Mouse (Mus musculus) hindbrain, embryonic 15.5 days (tissue): ENCODE data around the gene Cldnd2. TPM values are rescaled to one million over a fixed set of nuclear protein-coding genes. Genes with fewer than 3 reads are reported as not detected.

ENCODE experiments used
- ATAC-seq: fragments of 200-750 bp; cut with Nextera tagmentation; 2 replicates; pipeline ENCODE4 v1.8.0; 2017; ENCODE audit warnings: low read depth, moderate number of reproducible peaks, moderate TSS enrichment; ENCODE audit not compliant: low FRiP score
- H3K27ac ChIP-seq: fragments of 300-500 bp; sonication (generic); replicated peaks from 2 replicates; pipeline ENCODE4 v1.5.1; 2015; ENCODE audit warnings: mild to moderate bottlenecking, inconsistent platforms
- H3K27me3 ChIP-seq: fragments of 300-500 bp; sonication (generic); 2 replicates; pipeline ENCODE4 v1.6.1; 2015; ENCODE audit warnings: control low read depth, inconsistent platforms
- H3K36me3 ChIP-seq: fragments of 300-500 bp; sonication (generic); 2 replicates; pipeline ENCODE4 v1.6.1; 2015; ENCODE audit warnings: control low read depth, inconsistent platforms
- H3K4me1 ChIP-seq: fragments of 300-500 bp; sonication (generic); replicated peaks from 2 replicates; pipeline ENCODE4 v1.6.1; 2015; ENCODE audit warnings: control low read depth, inconsistent platforms
- H3K4me2 ChIP-seq: fragments of 300-500 bp; sonication (generic); 2 replicates; pipeline ENCODE4 v1.6.1; 2015; ENCODE audit warnings: moderate library complexity, mild to moderate bottlenecking, inconsistent platforms
- H3K4me3 ChIP-seq: fragments of 300-500 bp; sonication (generic); 2 replicates; pipeline ENCODE4 v1.5.1; 2015; ENCODE audit warnings: mild to moderate bottlenecking, inconsistent platforms
- H3K9ac ChIP-seq: fragments of 300-500 bp; sonication (generic); 2 replicates; pipeline ENCODE4 v1.6.1; 2015; ENCODE audit warnings: inconsistent platforms
- H3K9me3 ChIP-seq: fragments of 300-500 bp; sonication (generic); 2 replicates; pipeline ENCODE4 v1.6.1; 2016; ENCODE audit warnings: control low read depth, inconsistent platforms
- WGBS: fragments of 180-500 bp; shearing (Covaris S2); methylation state at CpG from one replicate; pipeline ENCODE4 v1.1.7; 2015; 5-methylcytosine and 5-hydroxymethylcytosine counted together
- microRNA-seq: library from miRNA; unstranded; fragments of <30 nt; microRNA quantifications from one replicate; pipeline ENCODE4, GENCODE M21; 2016
- polyA plus RNA-seq: library from polyadenylated mRNA; unstranded; fragments of >200 nt; fragmentation: Nextera tagmentation; extraction: Ambion mirVana; gene quantifications from 2 replicates; pipeline ENCODE4 v1.2.1, GENCODE M21; 2015

Cldnd2 gene
- polyA plus RNA-seq, 1 experiment from 2014 or later: not detected

- Histone ChIP-seq H3K36me3 (peaks cover 10% of the 10 kb centered on the region; the same call in 1 of the 2 replicates), H3K4me2 (no peak overlapping the region), H3K4me3 (no peak overlapping the region), H3K27me3 (peaks cover 24% of the 10 kb centered on the region), H3K27ac (no peak overlapping the region), H3K9me3 (no peaks in the 10 kb centered on the region), H3K9ac (no peak overlapping the region), H3K4me1 (no peaks in the 10 kb centered on the region)
- WGBS: 17% methylated on average over 13 of the region's 13 CpGs
- ATAC-seq: no peak
These were observed 35.8 kb downstream of the Cldnd2 start for GRCm38 (mm10) chr7:43476376-43476775.

- H3K4me3 ChIP-seq: no peak overlapping the region
- peaks cover 19% of the 10 kb centered on the region for H3K4me1 ChIP-seq
- peaks cover 7% of the 10 kb centered on the region; the same call in 1 of the 2 replicates for H3K36me3 ChIP-seq
- ATAC-seq: no peak
- H3K4me2 ChIP-seq: no peak overlapping the region
- 70% methylated on average over 3 of the region's 3 CpGs for WGBS
- H3K27ac ChIP-seq: no peak overlapping the region
- peaks cover 24% of the 10 kb centered on the region for H3K27me3 ChIP-seq
- no peak overlapping the region for H3K9ac ChIP-seq
- no peaks in the 10 kb centered on the region for H3K9me3 ChIP-seq
These were observed 40.6 kb downstream of the Cldnd2 start for GRCm38 (mm10) chr7:43481191-43481590.

DNA sequence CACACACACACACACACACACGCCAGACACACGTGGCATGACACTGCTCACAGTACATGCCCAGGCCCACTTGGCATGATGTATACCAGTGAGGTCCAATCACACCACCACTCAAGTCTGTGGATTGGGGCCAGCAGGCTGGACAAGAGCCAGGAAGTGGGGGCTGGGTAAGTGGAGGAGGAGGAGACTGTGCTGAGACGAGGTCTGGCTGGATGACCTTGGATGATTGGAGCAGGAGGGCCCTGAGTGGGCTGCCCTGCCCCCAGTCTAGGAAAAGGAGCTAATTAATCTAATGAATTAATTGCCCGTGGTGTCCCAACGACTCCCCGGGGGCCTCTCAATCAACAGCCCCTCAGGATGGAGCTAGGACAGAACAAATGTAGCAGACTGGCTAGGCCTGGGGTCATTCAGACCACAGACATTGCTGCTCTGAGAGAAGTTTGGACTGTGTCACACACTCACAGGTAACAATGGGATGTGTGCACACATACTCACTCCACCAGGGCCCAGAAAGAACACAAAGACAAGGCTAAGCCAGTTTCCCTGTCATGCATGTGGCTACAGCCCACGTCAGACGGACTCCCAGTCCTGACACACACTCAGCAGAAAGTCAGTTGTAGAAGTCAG, 41.6 kb downstream of the Cldnd2 start:
- 30% methylated on average over 8 of the region's 8 CpGs for WGBS
- H3K27ac ChIP-seq: no peak overlapping the region; the same call in 1 of the 2 replicates

DNA sequence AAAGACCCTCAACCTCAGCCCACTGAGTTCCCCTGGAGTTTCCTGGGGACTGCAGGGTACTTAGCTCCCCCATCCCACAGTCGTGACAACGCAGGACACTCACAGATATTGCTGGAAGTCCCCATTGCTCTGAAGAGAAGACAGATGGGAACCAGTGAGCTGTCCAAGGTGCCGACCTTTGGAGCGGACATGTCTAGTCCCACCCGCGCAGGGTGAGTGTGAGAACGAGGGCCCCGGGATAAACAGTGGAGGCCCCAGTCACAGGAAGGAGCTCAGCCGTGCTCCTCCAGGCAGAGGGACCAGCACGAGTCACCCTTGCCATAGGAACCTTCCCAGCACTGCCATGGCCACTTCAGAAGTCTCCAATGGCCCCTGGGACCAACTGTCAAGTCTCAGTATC, 42.7 kb downstream of the Cldnd2 start:
- Histone ChIP-seq H3K27ac (no peak overlapping the region), H3K27me3 (peaks cover 9% of the 10 kb centered on the region), H3K9ac (no peak overlapping the region), H3K36me3 (0 out of 2 replicates have a peak, but pooled peaks cover 3% of the 10 kb centered on the region), H3K9me3 (no peaks in the 10 kb centered on the region), H3K4me2 (no peak overlapping the region), H3K4me1 (peaks cover 23% of the 10 kb centered on the region), H3K4me3 (no peak overlapping the region)
- 23% methylated on average over 10 of the region's 10 CpGs for WGBS
- ATAC-seq: no peak

More for the DNA sequence above, 41.6 kb downstream of the Cldnd2 start:
- Histone ChIP-seq H3K27me3 (peaks cover 19% of the 10 kb centered on the region), H3K4me1 (peaks cover 19% of the 10 kb centered on the region), H3K9ac (no peak overlapping the region), H3K4me3 (no peak overlapping the region), H3K9me3 (no peaks in the 10 kb centered on the region), H3K4me2 (no peak overlapping the region), H3K36me3 (0 out of 2 replicates have a peak, but pooled peaks cover 3% of the 10 kb centered on the region)
- peak; percentile 65 for ATAC-seq

GRCm38 (mm10) chr7:43488646-43489045, 48.1 kb downstream of the Cldnd2 start:
- peak overlapping the region; percentile 86 for H3K9ac ChIP-seq
- peaks cover 23% of the 10 kb centered on the region for H3K4me1 ChIP-seq
- peak overlapping the region; percentile 78 for H3K4me3 ChIP-seq
- 37% methylated on average over 5 of the region's 5 CpGs for WGBS
- H3K4me2 ChIP-seq: peak overlapping the region; percentile 73
- peak; percentile 10; the same call in 1 of the 2 replicates for ATAC-seq
- H3K27ac ChIP-seq: peak overlapping the region; percentile 89
- H3K9me3 ChIP-seq: no peaks in the 10 kb centered on the region
- no peaks in the 10 kb centered on the region for H3K27me3 ChIP-seq
- H3K36me3 ChIP-seq: no peaks in the 10 kb centered on the region

GRCm38 (mm10) chr7:43489631-43490125, 49.1 kb downstream of the Cldnd2 start, which contains the start of gene Iglon5:
Gene Iglon5, minus strand, starts transcription at chr7:43490075.
- H3K9ac ChIP-seq: peak within 1 kb of the TSS; percentile 86
- H3K4me3 ChIP-seq: peak within 1 kb of the TSS; percentile 78
- H3K9me3 ChIP-seq: no peaks in the 10 kb centered on the region
- H3K4me2 ChIP-seq: peak within 1 kb of the TSS; percentile 73
- H3K4me1 ChIP-seq: peaks cover 23% of the 10 kb centered on the region
- no peaks in the 10 kb centered on the region for H3K27me3 ChIP-seq
- peak; percentile 50 for ATAC-seq
- WGBS: under 1% methylated on average over 12 of the region's 41 CpGs
- H3K27ac ChIP-seq: peak within 1 kb of the TSS; percentile 89
- H3K36me3 ChIP-seq: no peaks in the 10 kb centered on the region

DNA sequence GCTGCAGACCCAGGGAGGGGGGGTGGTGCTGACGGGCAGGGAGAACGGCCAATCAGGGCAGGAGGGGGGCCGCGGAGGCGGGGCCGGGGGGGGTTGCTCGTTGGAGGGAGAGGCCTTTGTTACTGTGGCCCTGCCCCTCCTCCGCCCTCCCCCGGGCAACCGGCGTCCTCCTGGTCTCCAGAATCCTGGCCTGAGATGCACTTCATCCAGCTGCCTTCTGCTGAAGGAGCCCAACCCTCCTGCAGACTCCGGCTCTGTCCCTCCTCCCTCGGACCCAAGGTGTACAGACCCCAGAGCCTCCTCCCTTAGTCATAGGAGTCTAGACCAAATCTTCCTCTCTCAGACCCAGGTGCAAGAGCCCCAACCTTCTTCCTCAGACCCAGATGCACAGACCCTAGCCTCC, 49.6 kb downstream of the Cldnd2 start:
- peak; percentile 90 for ATAC-seq
- 0% methylated on average over 12 of the region's 13 CpGs for WGBS

DNA sequence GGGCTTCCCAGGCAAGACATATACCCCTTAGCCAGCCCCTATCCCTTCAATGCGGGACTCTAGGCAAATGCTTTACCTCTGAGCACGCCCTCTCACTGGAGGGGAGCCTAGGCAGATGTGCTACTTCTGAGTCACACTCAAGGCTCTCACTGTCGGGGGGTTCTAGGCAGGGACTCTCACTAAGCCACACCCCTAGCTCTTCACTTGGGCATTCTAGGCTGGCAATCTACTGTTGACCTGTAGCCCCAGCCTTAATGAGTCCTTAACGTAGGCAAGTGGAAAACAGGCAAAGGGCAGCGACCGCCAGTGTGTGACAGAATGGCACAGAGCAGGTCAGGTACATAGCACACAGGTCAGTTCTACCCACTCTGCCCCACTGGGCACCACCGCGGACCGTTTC, 50.3 kb downstream of the Cldnd2 start:
- H3K4me2 ChIP-seq: peak overlapping the region; percentile 73
- no peaks in the 10 kb centered on the region for H3K27me3 ChIP-seq
- no peak for ATAC-seq
- H3K4me3 ChIP-seq: peak overlapping the region; percentile 78; the same call in 1 of the 2 replicates
- H3K9ac ChIP-seq: no peak overlapping the region
- H3K36me3 ChIP-seq: no peaks in the 10 kb centered on the region
- H3K27ac ChIP-seq: peak overlapping the region; percentile 89; the same call in 1 of the 2 replicates
- H3K9me3 ChIP-seq: no peaks in the 10 kb centered on the region
- peaks cover 23% of the 10 kb centered on the region for H3K4me1 ChIP-seq
- 69% methylated on average over 9 of the region's 9 CpGs for WGBS

More for the DNA sequence above, 49.6 kb downstream of the Cldnd2 start:
- Histone ChIP-seq H3K27ac (peak overlapping the region; percentile 89), H3K9ac (peak overlapping the region; percentile 86), H3K9me3 (no peaks in the 10 kb centered on the region), H3K36me3 (no peaks in the 10 kb centered on the region), H3K27me3 (no peaks in the 10 kb centered on the region), H3K4me3 (peak overlapping the region; percentile 78), H3K4me1 (peaks cover 23% of the 10 kb centered on the region), H3K4me2 (peak overlapping the region; percentile 73)

Small RNAs within 50 kb of the gene (microRNA-seq; reads per million reads assigned to microRNA genes)
- 0.65 reads per million for gene Mir7051

Other genes with a start within 250 kb of the Cldnd2 start
- gene Zfp715, start 127.5 kb upstream of the Cldnd2 start, polyA plus RNA-seq: 18.8 and 21.0 TPM in 2 replicates
- 0.30 and 0.38 TPM in 2 replicates for gene Siglecf, start 89.4 kb upstream of the Cldnd2 start, polyA plus RNA-seq
- gene Siglecg, start 32.6 kb upstream of the Cldnd2 start, polyA plus RNA-seq: 0.14 TPM in 1 of 2 replicates, not detected in the other
- gene Lim2, start 13.1 kb upstream of the Cldnd2 start, polyA plus RNA-seq: not detected in 2 replicates
- gene Nkg7, start 3.7 kb upstream of the Cldnd2 start, polyA plus RNA-seq: not detected in 2 replicates
- 129 and 138 TPM in 2 replicates for gene Etfb, start 3.3 kb downstream of the Cldnd2 start, polyA plus RNA-seq
- 0.41 TPM in 1 of 2 replicates, not detected in the other for gene Gm45233, start 3.3 kb downstream of the Cldnd2 start, polyA plus RNA-seq
- 21.0 and 21.4 TPM in 2 replicates for gene Vsig10l, start 22.4 kb downstream of the Cldnd2 start, polyA plus RNA-seq
- gene Iglon5, start 49.3 kb downstream of the Cldnd2 start, polyA plus RNA-seq: 9.6 and 10.7 TPM in 2 replicates
- 0.12 TPM in 1 of 2 replicates, not detected in the other for gene 4931406B18Rik, start 65.2 kb downstream of the Cldnd2 start, polyA plus RNA-seq
- gene Cd33, start 103.6 kb downstream of the Cldnd2 start, polyA plus RNA-seq: 1.6 and 1.7 TPM in 2 replicates
- 7.3 and 8.5 TPM in 2 replicates for gene Zfp658, start 121.5 kb downstream of the Cldnd2 start, polyA plus RNA-seq
- 14.2 and 14.8 TPM in 2 replicates for gene Zfp719, start 138.8 kb downstream of the Cldnd2 start, polyA plus RNA-seq
- 0.47 and 0.54 TPM in 2 replicates for gene Zfp819, start 166.4 kb downstream of the Cldnd2 start, polyA plus RNA-seq
- 0.08 TPM in 2 replicates for gene Ceacam18, start 193.9 kb downstream of the Cldnd2 start, polyA plus RNA-seq
- gene Siglece, start 219.4 kb downstream of the Cldnd2 start, polyA plus RNA-seq: 0.33 and 0.36 TPM in 2 replicates
- 21.4 and 21.5 TPM in 2 replicates for gene Ctu1, start 231.2 kb downstream of the Cldnd2 start, polyA plus RNA-seq
- gene Klk14, start 249.6 kb downstream of the Cldnd2 start, polyA plus RNA-seq: not detected in 2 replicates